Mouse (Mus musculus) cortical plate, adult 2 months (tissue): ENCODE results near the gene Map3k10. TPM values are rescaled to one million over a fixed set of nuclear protein-coding genes. Genes with fewer than 3 reads are reported as not detected.
A peak's percentile ranks its signal among the peaks of the same experiment; 100 is the strongest.
"Not testable (repeated sequence)": the region's sequence is repeated elsewhere in the genome, so short reads cannot be mapped to it uniquely, and the experiment has no call there.

Experiments
- H3K27ac ChIP-seq: fragments of 200-500 bp; 2 replicates; pipeline ENCODE4 v1.5.1; 2012; ENCODE audit warnings: low read length, control low read depth, inconsistent platforms; ENCODE audit not compliant: insufficient read depth
- H3K4me1 ChIP-seq: fragments of 200-500 bp; 2 replicates; pipeline ENCODE4 v1.6.1; 2011; ENCODE audit warnings: low read length; ENCODE audit not compliant: control insufficient read depth, insufficient read depth
- H3K4me3 ChIP-seq: fragments of 200-500 bp; 2 replicates; pipeline ENCODE4 v1.5.1; 2011; ENCODE audit warnings: mild to moderate bottlenecking, low read length, control low read depth; ENCODE audit not compliant: insufficient read depth
- CTCF ChIP-seq: fragments of 200-500 bp; IDR thresholded peaks from 2 replicates; pipeline ENCODE4 v1.5.1; 2011; ENCODE audit warnings: mild to moderate bottlenecking, control low read depth, low read length; ENCODE audit not compliant: insufficient read depth; ENCODE audit errors: extremely low read depth
- POLR2A ChIP-seq: fragments of 200-500 bp; IDR thresholded peaks from 2 replicates; pipeline ENCODE4 v1.6.1; 2011; ENCODE audit warnings: mild to moderate bottlenecking, low read length, control low read depth; ENCODE audit not compliant: insufficient read depth; ENCODE audit errors: extremely low read depth
- polyA plus RNA-seq: library from polyadenylated mRNA; depleted of rRNA; stranded (reverse); fragments of >200 nt; gene quantifications from 2 replicates; pipeline ENCODE4 v1.2.3, GENCODE M21; 2012

Map3k10 gene
- polyA plus RNA-seq, 1 experiment: 181 TPM

- TF ChIP-seq POLR2A (no peak), CTCF (no peak)
- Histone ChIP-seq H3K4me3 (no peak overlapping the region), H3K27ac (no peak overlapping the region), H3K4me1 (peaks cover 2% of the 10 kb centered on the region; the same call in 1 of the 2 replicates)
Observed at GRCm38 (mm10) chr7:27656600-27656999, 17.8 kb downstream of the Map3k10 start.

DNA sequence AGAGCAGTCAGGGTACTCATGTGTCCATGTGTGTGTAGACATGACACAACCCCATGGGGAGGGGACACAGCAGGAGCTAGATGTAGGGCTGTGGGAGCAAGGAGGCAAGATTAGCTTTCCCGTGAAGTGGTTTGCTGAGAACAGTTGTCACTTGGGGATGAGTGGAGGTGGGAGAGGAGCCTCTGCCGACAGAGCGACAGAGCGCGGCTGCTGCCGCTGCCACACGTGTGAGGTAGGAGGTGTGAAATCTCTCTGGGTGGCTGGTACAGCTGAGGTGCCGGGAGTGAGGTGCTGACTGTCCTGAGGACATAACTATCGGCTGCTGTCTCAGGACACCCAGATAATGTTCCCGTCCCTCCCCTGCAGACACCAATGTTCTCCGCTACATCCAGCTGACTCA lies 18.9 kb downstream of the Map3k10 start:
- TF ChIP-seq CTCF (no peak), POLR2A (peak; percentile 35)
- H3K27ac ChIP-seq: peak overlapping the region; percentile 61
- H3K4me3 ChIP-seq: peak overlapping the region; percentile 83
- peaks cover 2% of the 10 kb centered on the region; the same call in 1 of the 2 replicates for H3K4me1 ChIP-seq

- Histone ChIP-seq H3K27ac (peak overlapping the region; percentile 61), H3K4me1 (peaks cover 2% of the 10 kb centered on the region; the same call in 1 of the 2 replicates), H3K4me3 (peak overlapping the region; percentile 83)
- TF ChIP-seq POLR2A (no peak), CTCF (peak; percentile 52; the same call in 1 of the 2 replicates)
Observed at GRCm38 (mm10) chr7:27654607-27655276, 19.7 kb downstream of the Map3k10 start.

DNA sequence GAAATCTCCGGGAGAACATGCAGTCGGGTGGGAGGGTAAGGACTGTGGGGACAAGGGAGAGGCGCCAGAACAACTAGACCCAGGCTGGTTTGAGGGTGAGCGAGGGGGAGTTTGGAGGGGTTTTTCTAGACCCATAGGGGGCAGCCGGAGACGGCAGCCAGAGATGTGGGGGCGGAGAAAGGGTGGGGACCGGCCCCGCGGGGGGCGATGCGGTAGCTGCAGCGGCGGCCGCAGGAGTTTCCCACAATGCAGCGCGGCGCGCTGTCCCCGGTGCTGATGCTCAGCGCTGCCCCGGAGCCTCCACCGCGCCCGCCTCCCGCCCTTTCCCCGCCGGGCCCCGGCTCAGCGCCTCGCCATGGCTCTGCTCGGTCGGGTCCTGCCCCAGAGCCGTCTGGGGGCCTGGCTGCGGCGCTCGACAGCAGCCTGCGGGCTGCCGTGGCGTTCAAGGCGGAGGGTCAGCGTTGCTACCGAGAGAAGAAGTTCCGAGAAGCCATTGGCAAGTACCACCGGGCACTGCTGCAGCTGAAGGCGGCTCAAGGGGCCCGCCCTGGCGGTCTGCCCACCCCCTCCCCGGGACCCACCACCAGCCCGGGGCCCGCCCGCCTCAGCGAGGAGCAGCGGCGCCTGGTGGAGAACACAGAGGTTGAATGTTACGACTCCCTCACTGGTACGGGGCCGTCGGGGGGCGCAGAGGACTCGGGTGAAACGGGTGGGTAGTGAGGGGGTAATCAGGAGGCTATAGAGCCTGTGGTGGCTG lies 20.5 kb downstream of the Map3k10 start, which contains the start of gene Ttc9b:
Gene Ttc9b (plus strand): TSS at position 235 of the 757 bp plus-strand sequence.
- Histone ChIP-seq H3K4me1 (peaks cover 2% of the 10 kb centered on the region; the same call in 1 of the 2 replicates), H3K27ac (peak within 1 kb of the TSS; percentile 93), H3K4me3 (peak within 1 kb of the TSS; percentile 83)
- TF ChIP-seq CTCF (no peak), POLR2A (peak; percentile 39)

DNA sequence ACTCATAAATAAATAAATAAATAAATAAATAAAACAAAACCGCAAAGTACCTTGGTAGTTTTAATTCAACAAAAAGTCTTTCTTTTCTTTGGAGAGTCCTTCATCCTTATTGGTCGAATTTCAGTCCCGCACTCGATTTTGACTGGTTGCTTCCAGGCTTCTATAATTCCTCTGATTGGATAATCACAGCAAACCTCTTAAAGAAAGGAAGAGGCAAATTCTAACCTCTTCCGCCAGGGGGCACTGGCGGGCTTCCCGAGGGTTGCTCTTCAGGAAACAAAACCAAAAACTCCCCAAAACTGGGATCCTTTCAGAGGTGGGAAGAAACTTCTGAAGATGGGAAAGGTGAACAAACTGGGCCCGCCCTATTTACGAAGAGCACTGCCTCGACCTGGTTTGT lies 23.4 kb downstream of the Map3k10 start:
- Histone ChIP-seq H3K27ac (no peak overlapping the region), H3K4me3 (no peak overlapping the region), H3K4me1 (peaks cover 2% of the 10 kb centered on the region; the same call in 1 of the 2 replicates)
- TF ChIP-seq POLR2A: no peak
- peak; percentile 60 for TF ChIP-seq CTCF

GRCm38 (mm10) chr7:27649723-27650122 lies 24.7 kb downstream of the Map3k10 start:
- Histone ChIP-seq H3K4me3 (no peak overlapping the region), H3K4me1 (peaks cover under 1% of the 10 kb centered on the region; the same call in 1 of the 2 replicates), H3K27ac (no peak overlapping the region)
- TF ChIP-seq POLR2A (no peak), CTCF (no peak)

DNA sequence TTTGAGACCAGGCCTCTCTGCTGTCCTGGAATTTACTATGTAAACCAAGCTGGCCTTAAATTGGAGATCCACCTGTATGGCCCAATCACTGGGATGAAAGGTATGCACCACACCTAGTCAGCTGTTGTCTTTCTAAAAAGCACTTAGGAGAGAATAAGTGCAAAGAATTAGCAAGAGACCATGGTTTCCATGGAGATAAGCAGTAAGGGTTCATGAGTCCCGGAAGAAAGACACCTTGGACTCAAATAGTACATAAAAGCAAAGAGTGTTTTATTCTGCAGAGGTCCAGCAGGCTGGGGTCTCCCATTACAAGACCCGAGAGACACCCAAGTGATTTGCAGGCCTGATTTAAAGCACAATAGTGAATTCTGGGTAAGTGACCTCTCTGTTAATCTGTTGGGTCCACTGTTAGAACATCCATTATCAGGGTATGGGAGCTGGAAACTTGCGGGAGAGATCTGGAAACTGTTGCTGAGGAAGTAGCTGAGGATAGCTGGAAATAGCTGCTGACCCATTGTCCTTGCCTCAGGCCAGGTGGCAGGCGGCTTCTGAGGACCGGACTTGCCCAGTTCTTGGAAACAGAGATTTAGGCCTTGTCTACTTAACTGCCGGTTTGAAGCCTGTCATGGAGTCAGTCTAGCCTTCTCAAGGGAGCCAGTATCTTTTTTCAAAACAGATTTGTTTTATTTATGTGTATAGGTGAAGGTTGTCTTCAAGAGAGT lies 27.0 kb downstream of the Map3k10 start:
- Histone ChIP-seq H3K4me1 (no peaks in the 10 kb centered on the region; the same call in 1 of the 2 replicates), H3K4me3 (no peak overlapping the region), H3K27ac (no peak overlapping the region)
- TF ChIP-seq CTCF: no peak
- no peak for TF ChIP-seq POLR2A

DNA sequence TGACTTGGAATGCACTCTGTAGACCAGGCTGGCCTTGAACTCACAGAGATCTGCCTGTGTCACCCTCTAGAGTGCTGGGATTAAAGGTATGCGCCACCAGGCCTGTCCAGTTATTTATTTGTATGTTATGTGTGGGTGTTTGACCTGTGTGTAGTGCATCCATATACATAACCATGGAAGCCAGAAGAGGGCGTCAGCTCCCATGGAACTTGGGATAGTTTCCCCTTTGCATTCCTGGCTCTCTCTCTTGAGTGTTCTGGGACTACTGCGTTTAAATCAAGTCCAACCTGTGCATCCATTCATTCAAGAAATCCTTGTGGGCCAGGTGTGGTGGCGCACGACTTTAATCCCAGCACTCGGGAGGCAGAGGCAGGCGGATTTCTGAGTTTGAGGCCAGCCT lies 27.9 kb downstream of the Map3k10 start:
- Histone ChIP-seq H3K4me3 (no peak overlapping the region), H3K4me1 (no peaks in the 10 kb centered on the region), H3K27ac (no peak overlapping the region)
- TF ChIP-seq POLR2A: no peak
- TF ChIP-seq CTCF: no peak

DNA sequence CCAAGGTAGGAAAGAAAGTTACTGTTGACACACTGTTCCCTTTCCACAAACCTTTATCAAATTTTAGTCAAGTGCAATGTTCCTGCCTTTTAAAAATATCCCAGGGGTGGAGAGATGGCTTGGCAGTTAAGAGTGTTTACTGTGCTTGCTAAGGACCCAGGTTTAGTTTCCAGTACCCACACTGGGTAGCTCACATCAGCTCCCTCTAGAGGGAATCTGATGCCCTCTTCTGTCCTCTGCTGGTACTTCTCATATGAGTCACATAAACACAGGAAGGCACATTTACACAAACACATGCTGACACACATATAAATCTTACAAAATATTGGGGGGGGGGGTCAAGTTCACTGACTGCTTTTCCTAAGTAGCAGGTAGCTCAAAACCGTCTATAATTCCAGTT lies 29.9 kb downstream of the Map3k10 start:
- Histone ChIP-seq H3K4me1 (no peaks in the 10 kb centered on the region), H3K4me3 (no peak overlapping the region), H3K27ac (no peak overlapping the region)
- no peak for TF ChIP-seq CTCF
- no peak for TF ChIP-seq POLR2A

DNA sequence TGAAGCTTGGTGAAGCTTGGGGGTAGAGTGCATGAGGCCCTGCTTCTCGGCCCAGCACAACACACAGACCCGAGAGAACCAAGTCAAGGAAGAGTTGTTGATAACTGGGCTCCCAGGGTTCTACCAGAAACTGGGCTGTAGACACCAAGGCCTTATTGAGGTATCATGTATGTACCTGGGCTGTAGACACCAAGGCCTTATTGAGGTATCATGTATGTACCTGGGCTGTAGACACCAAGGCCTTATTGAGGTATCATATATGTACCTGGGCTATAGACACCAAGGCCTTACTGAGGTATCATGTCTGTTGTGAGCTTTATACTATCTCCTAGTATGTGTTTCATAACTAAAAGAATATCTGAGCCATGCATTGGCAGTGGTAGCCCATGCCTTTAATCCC lies 39.3 kb downstream of the Map3k10 start:
- H3K4me3 ChIP-seq, H3K4me1 ChIP-seq, H3K27ac ChIP-seq: not testable (repeated sequence)
